ENCODE assay signal across 21 mouse cellular contexts in genomic region chr6:137740972-137741371, GRCm38 (mm10). TPM values are rescaled to one million over a fixed set of nuclear protein-coding genes. Genes with fewer than 3 reads are reported as not detected.
DNase-seq lines count a peak whose midpoint lies in the region; ATAC-seq and TF ChIP-seq lines count a peak whose summit lies in the region.
"Had no signal": no experiment of that assay in that cellular context is flagged by ENCODE, and none has a peak within 500 bp of the region (broad histone marks: within the 10 kb centered on the region; RNA-seq: fewer than 3 reads in every experiment).

No protein-coding gene starts in this region.

- intact Hi-C loops in gastrocnemius, postnatal 36 days (cut with DNase I) = no loop called here

- H3K4me1 ChIP-seq in liver, embryonic 13.5 days (replicated peaks) = peaks cover 47% of the 10 kb centered on the region
- H3K4me1 ChIP-seq in liver, postnatal 0 days (ENCODE audit: insufficient read depth) = peaks cover 6% of the 10 kb centered on the region
- H3K4me1 ChIP-seq in hindbrain, embryonic 16.5 days (ENCODE audit: control insufficient read depth, insufficient read depth, low read depth, low read length) = peaks cover 9% of the 10 kb centered on the region

- WGBS in liver, embryonic 13.5 days (ENCODE audit: insufficient replicate concordance) = 85% methylated on average over 2 of the region's 2 CpGs
- WGBS in liver, postnatal 0 days (ENCODE audit: insufficient replicate concordance) = 94% methylated on average over 2 of the region's 2 CpGs
- WGBS in hindbrain, embryonic 16.5 days = 94% methylated on average over 2 of the region's 2 CpGs

- H3K9me3 ChIP-seq in liver, embryonic 13.5 days (replicated peaks) = no peaks in the 10 kb centered on the region
- no peaks in the 10 kb centered on the region for H3K9me3 ChIP-seq in liver, postnatal 0 days (ENCODE audit: low read length)
- no peaks in the 10 kb centered on the region for H3K9me3 ChIP-seq in hindbrain, embryonic 16.5 days (ENCODE audit: control insufficient read depth, low read length)
- H3K9me3 ChIP-seq: embryonic facial prominence, embryonic 15.5 days; forebrain, embryonic 12.5 days; heart, embryonic 13.5 days; hindbrain, embryonic 12.5 days had no signal

- no peak overlapping the region for H3K4me3 ChIP-seq in liver, embryonic 13.5 days (replicated peaks)
- H3K4me3 ChIP-seq in liver, postnatal 0 days (ENCODE audit: low read depth, low read length) = no peak overlapping the region
- H3K4me3 ChIP-seq in hindbrain, embryonic 16.5 days (ENCODE audit: low read length) = no peak overlapping the region
- H3K4me3 ChIP-seq: embryonic facial prominence, embryonic 15.5 days; forebrain, embryonic 12.5 days; heart, embryonic 13.5 days; hindbrain, embryonic 12.5 days had no signal

- TF ChIP-seq EP300 in liver, postnatal 0 days (IDR thresholded peaks at IDR 0.05; ENCODE audit: low read depth) = no peak

- peak; percentile 68 for ATAC-seq in erythroid progenitor cell, adult 5-6 weeks (replicated peaks; ENCODE audit: low FRiP score, poor library complexity, severe bottlenecking)
- ATAC-seq in liver, embryonic 13.5 days (ENCODE audit: low read depth) = peak; percentile 85
- ATAC-seq in liver, postnatal 0 days = peak; percentile 74
- ATAC-seq in hindbrain, embryonic 16.5 days = no peak
- ATAC-seq: forebrain, embryonic 16.5 days; hindbrain, postnatal 0 days had no signal

- H3K4me2 ChIP-seq in liver, embryonic 13.5 days = no peak overlapping the region
- H3K4me2 ChIP-seq in liver, postnatal 0 days (ENCODE audit: low read depth, low read length) = no peak overlapping the region
- no peak overlapping the region for H3K4me2 ChIP-seq in hindbrain, embryonic 16.5 days (ENCODE audit: low read length)
- H3K4me2 ChIP-seq: embryonic facial prominence, embryonic 15.5 days; forebrain, embryonic 12.5 days; heart, embryonic 13.5 days; hindbrain, embryonic 12.5 days had no signal

- no peaks in the 10 kb centered on the region for H3K27me3 ChIP-seq in liver, embryonic 13.5 days
- no peaks in the 10 kb centered on the region for H3K27me3 ChIP-seq in liver, postnatal 0 days (ENCODE audit: insufficient read depth, low read length)
- H3K27me3 ChIP-seq in hindbrain, embryonic 16.5 days (replicated peaks; ENCODE audit: control insufficient read depth, insufficient read depth, low read length) = no peaks in the 10 kb centered on the region
- H3K27me3 ChIP-seq: CH12.LX; embryonic facial prominence, embryonic 15.5 days; forebrain, embryonic 12.5 days; heart, embryonic 13.5 days; hindbrain, embryonic 12.5 days had no signal

- peaks cover 85% of the 10 kb centered on the region for H3K36me3 ChIP-seq in liver, embryonic 13.5 days
- peaks cover 60% of the 10 kb centered on the region for H3K36me3 ChIP-seq in liver, postnatal 0 days (replicated peaks; ENCODE audit: insufficient read depth, low read length)
- peaks cover 20% of the 10 kb centered on the region for H3K36me3 ChIP-seq in hindbrain, embryonic 16.5 days (ENCODE audit: control insufficient read depth, insufficient read depth, low read length)

- H3K27ac ChIP-seq in liver, embryonic 13.5 days = no peak overlapping the region
- H3K27ac ChIP-seq in liver, postnatal 0 days (ENCODE audit: low read depth) = no peak overlapping the region
- no peak overlapping the region for H3K27ac ChIP-seq in hindbrain, embryonic 16.5 days (ENCODE audit: low read depth, low read length)
- H3K27ac ChIP-seq: embryonic facial prominence, embryonic 15.5 days; forebrain, embryonic 12.5 days; heart, embryonic 13.5 days; hindbrain, embryonic 12.5 days; hindbrain, postnatal 0 days had no signal

- DNase-seq in 3T3-L1 (ENCODE audit: low read depth, low spot score) = peak; percentile 57
- DNase-seq in liver, embryonic 13.5 days = no peak
- no peak for DNase-seq in liver, postnatal 0 days
- DNase-seq in layer of hippocampus, postnatal 10 days (ENCODE audit: low spot score in 2 of 2) = no peak
- no peak for DNase-seq in layer of hippocampus, postnatal 25 days (ENCODE audit: extremely low spot score in 1 of 2, low spot score in 1 of 2)
- no peak for DNase-seq in gastrocnemius, postnatal 36 days
- DNase-seq: adrenal gland, adult 2 months; adrenal gland, postnatal 25 days; cerebellum, adult 2 months; cerebellum, postnatal 10 days; gastrocnemius, postnatal 14 days; heart, postnatal 4 days had no signal

- no peak overlapping the region for H3K9ac ChIP-seq in liver, embryonic 13.5 days
- no peak overlapping the region for H3K9ac ChIP-seq in liver, postnatal 0 days (replicated peaks)
- no peak overlapping the region for H3K9ac ChIP-seq in hindbrain, embryonic 16.5 days (ENCODE audit: low read depth, low read length)
- H3K9ac ChIP-seq: embryonic facial prominence, embryonic 15.5 days; forebrain, embryonic 12.5 days; heart, embryonic 13.5 days; hindbrain, embryonic 12.5 days had no signal

- no peak for TF ChIP-seq CTCF in liver, postnatal 0 days (IDR thresholded peaks at IDR 0.05; ENCODE audit: low read depth)

RNA-seq across cellular contexts. Expression of gene Strap, which starts 6.1 kb away (rescaled TPM):
- total RNA-seq in erythroid progenitor cell, adult 5-6 weeks (2015; ENCODE audit: low replicate concordance) = 59.1 and 90.1 TPM in 2 replicates
- total RNA-seq in erythroid progenitor cell, adult 5-6 weeks (2017; ENCODE audit: low replicate concordance) = 139 and 149 TPM in 2 replicates
- polyA plus RNA-seq in liver, embryonic 13.5 days (2015; fragmentation: Nextera tagmentation; extraction: Ambion mirVana) = 109 and 133 TPM in 2 replicates
- 57.7 and 60.1 TPM in 2 replicates for polyA plus RNA-seq in liver, postnatal 0 days (2015; fragmentation: Nextera tagmentation; extraction: Ambion mirVana)
- 100 to 1,000 TPM; 131 to 140 TPM for total RNA-seq in layer of hippocampus, postnatal 10 days (2021)
- 100 to 1,000 TPM; 118 to 131 TPM for total RNA-seq in layer of hippocampus, postnatal 25 days (2021)
- polyA plus RNA-seq in hindbrain, embryonic 16.5 days (2015; fragmentation: Nextera tagmentation; extraction: Ambion mirVana) = 154 and 159 TPM in 2 replicates
- total RNA-seq in gastrocnemius, postnatal 36 days (2021) = 10 to 100 TPM; 70.8 to 77.0 TPM

RNA-seq across cellular contexts. Expression of gene Dera, which starts 13.4 kb away (rescaled TPM):
- 6.1 and 16.3 TPM in 2 replicates for total RNA-seq in erythroid progenitor cell, adult 5-6 weeks (2015; ENCODE audit: low replicate concordance)
- total RNA-seq in erythroid progenitor cell, adult 5-6 weeks (2017; ENCODE audit: low replicate concordance) = 14.5 and 16.9 TPM in 2 replicates
- polyA plus RNA-seq in liver, embryonic 13.5 days (2015; fragmentation: Nextera tagmentation; extraction: Ambion mirVana) = 53.1 and 60.9 TPM in 2 replicates
- polyA plus RNA-seq in liver, postnatal 0 days (2015; fragmentation: Nextera tagmentation; extraction: Ambion mirVana) = 42.5 and 43.6 TPM in 2 replicates
- total RNA-seq in layer of hippocampus, postnatal 10 days (2021) = 10 to 100 TPM; 14.4 to 17.5 TPM
- 1 to 10 TPM; 4.8 to 5.3 TPM for total RNA-seq in layer of hippocampus, postnatal 25 days (2021)
- polyA plus RNA-seq in hindbrain, embryonic 16.5 days (2015; fragmentation: Nextera tagmentation; extraction: Ambion mirVana) = 13.7 and 14.3 TPM in 2 replicates
- total RNA-seq in gastrocnemius, postnatal 36 days (2021) = 10 to 100 TPM in 1 of 2 experiments, 1 to 10 TPM in 1; 9.8 to 11.7 TPM
